Mouse (Mus musculus): ENCODE results near the gene March10. TPM values are rescaled to one million over a fixed set of nuclear protein-coding genes. Genes with fewer than 3 reads are reported as not detected.

The March10 gene
- polyA plus RNA-seq (2012; fragmentation: generic; extraction: Trizol): under 1 TPM; 0.34 to 0.99 TPM

GRCm38 (mm10) chr11:105456497-105456907 lies at the start of gene March10:
March10 (minus strand) TSS chr11:105456735.

Other genes with a start within 250 kb of the March10 start
- 100 to 1,000 TPM in 1 of 2 experiments, 10 to 100 TPM in 1; 26.6 to 259 TPM for gene Mrc2, start 164.1 kb downstream of the March10 start, polyA plus RNA-seq (2012; fragmentation: generic; extraction: Trizol)
- gene Tanc2, start 133.3 kb upstream of the March10 start, polyA plus RNA-seq (2012; fragmentation: generic; extraction: Trizol): 10 to 100 TPM in 1 of 2 experiments, 1 to 10 TPM in 1; 1.8 to 10.2 TPM